Mouse (Mus musculus): ENCODE results near the gene Mapk3.

GRCm38 (mm10) chr7:126740977-126741376 lies 18.4 kb upstream of the Mapk3 start:
- TF ChIP-seq POLR2A (IDR thresholded peaks at IDR 0.05; ENCODE audit: insufficient read length, low read depth): no peak
- TF ChIP-seq MYOG (IDR thresholded peaks at IDR 0.05; ENCODE audit: control insufficient read depth in 1 of 3, insufficient read depth in 1 of 3, insufficient read length in 2 of 3, low read depth in 2 of 3): no peak
- no peak for TF ChIP-seq TCF12 (IDR thresholded peaks at IDR 0.05; ENCODE audit: insufficient read depth, poor library complexity, severe bottlenecking)
- TF ChIP-seq E2F4 (IDR thresholded peaks at IDR 0.05; ENCODE audit: insufficient read depth): no peak

All from myocyte (in vitro differentiated cells).